Mouse (Mus musculus) midbrain, embryonic 16.5 days (tissue): ENCODE measurements at regions not wholly inside any gene's neighbourhood (a gene's known extent, or its start where the extent isn't known, plus 50 kb on each side); places are given as distances from the start of the nearest gene placed in this dataset.

Experiments
- ATAC-seq: fragments of 200-750 bp; cut with Nextera tagmentation; 2 replicates; pipeline ENCODE4 v1.8.0; 2017; ENCODE audit warnings: moderate TSS enrichment
- H3K27ac ChIP-seq: fragments of 300-500 bp; sonication (generic); 2 replicates; pipeline ENCODE4 v1.5.1; 2014; ENCODE audit warnings: mild to moderate bottlenecking, low read length, mixed read lengths
- H3K27me3 ChIP-seq: fragments of 300-500 bp; sonication (generic); 2 replicates; pipeline ENCODE4 v1.6.1; 2014; ENCODE audit warnings: low read depth, low read length, mixed read lengths; ENCODE audit not compliant: control insufficient read depth, insufficient read depth
- H3K36me3 ChIP-seq: fragments of 300-500 bp; sonication (generic); 2 replicates; pipeline ENCODE4 v1.6.1; 2014; ENCODE audit warnings: mild to moderate bottlenecking, low read length, moderate library complexity, mixed read lengths; ENCODE audit not compliant: control insufficient read depth, insufficient read depth
- H3K4me1 ChIP-seq: fragments of 300-500 bp; sonication (generic); 2 replicates; pipeline ENCODE4 v1.6.1; 2014; ENCODE audit warnings: mild to moderate bottlenecking, low read length, mixed read lengths; ENCODE audit not compliant: control insufficient read depth, insufficient read depth
- H3K4me2 ChIP-seq: fragments of 300-500 bp; sonication (generic); 2 replicates; pipeline ENCODE4 v1.6.1; 2014; ENCODE audit warnings: mild to moderate bottlenecking, low read length, mixed read lengths
- H3K4me3 ChIP-seq: fragments of 300-500 bp; sonication (generic); 2 replicates; pipeline ENCODE4 v1.5.1; 2014; ENCODE audit warnings: low read depth, mild to moderate bottlenecking, low read length, moderate library complexity, mixed read lengths
- H3K9ac ChIP-seq: fragments of 300-500 bp; sonication (generic); 2 replicates; pipeline ENCODE4 v1.6.1; 2014; ENCODE audit warnings: low read depth, low read length, mixed read lengths
- H3K9me3 ChIP-seq: fragments of 300-500 bp; sonication (generic); replicated peaks from 2 replicates; pipeline ENCODE4 v1.6.1; 2014; ENCODE audit warnings: mild to moderate bottlenecking, low read length, mixed read lengths; ENCODE audit not compliant: control insufficient read depth, poor library complexity, severe bottlenecking
- WGBS: fragments of 180-500 bp; shearing (Covaris S2); extraction: QIAGEN DNeasy Blood & Tissue Kit; methylation state at CpG from one replicate; pipeline ENCODE4 v1.1.7; 2014; 5-methylcytosine and 5-hydroxymethylcytosine counted together

- 78% methylated on average over 2 of the region's 2 CpGs for WGBS
- H3K4me3 ChIP-seq: no peak overlapping the region
- ATAC-seq: no peak
- no peak overlapping the region for H3K27ac ChIP-seq
- no peaks in the 10 kb centered on the region for H3K9me3 ChIP-seq
- H3K27me3 ChIP-seq: no peaks in the 10 kb centered on the region
- no peak overlapping the region for H3K4me2 ChIP-seq
- no peak overlapping the region for H3K9ac ChIP-seq
- no peaks in the 10 kb centered on the region for H3K4me1 ChIP-seq
- H3K36me3 ChIP-seq: no peaks in the 10 kb centered on the region
Observed at GRCm38 (mm10) chr16:72152920-72153319, 155.2 kb upstream of the Robo1 start.

- 96% methylated on average over 14 of the region's 14 CpGs for WGBS
- no peak overlapping the region for H3K4me3 ChIP-seq
- no peak for ATAC-seq
- no peaks in the 10 kb centered on the region for H3K4me1 ChIP-seq
- H3K9me3 ChIP-seq: no peaks in the 10 kb centered on the region
- H3K36me3 ChIP-seq: no peaks in the 10 kb centered on the region
- H3K27me3 ChIP-seq: no peaks in the 10 kb centered on the region
- H3K9ac ChIP-seq: no peak overlapping the region
- H3K27ac ChIP-seq: no peak overlapping the region
- no peak overlapping the region for H3K4me2 ChIP-seq
Observed at GRCm38 (mm10) chr16:72157913-72158312, 150.2 kb upstream of the Robo1 start.

DNA sequence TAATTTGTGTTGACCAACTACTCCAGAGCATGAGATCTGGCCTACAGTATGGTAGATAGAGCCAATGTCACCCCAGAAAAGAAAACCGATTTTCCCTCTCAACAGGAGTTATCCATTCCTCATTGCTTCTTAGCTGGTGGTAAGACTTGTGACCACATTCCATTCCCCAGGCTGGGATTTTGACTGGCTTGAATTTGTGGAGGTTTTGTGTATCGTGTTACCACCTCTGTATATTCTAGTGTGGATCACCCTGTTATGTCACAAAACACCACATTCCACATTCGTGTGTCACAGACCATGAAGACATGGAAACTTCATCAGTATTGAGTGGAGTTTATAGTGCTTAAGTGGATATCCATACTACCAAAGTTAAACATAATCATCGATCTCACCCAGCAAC is 148.7 kb upstream of the Robo1 start:
- Histone ChIP-seq H3K4me3 (no peak overlapping the region), H3K9me3 (no peaks in the 10 kb centered on the region), H3K9ac (no peak overlapping the region), H3K4me1 (no peaks in the 10 kb centered on the region), H3K36me3 (no peaks in the 10 kb centered on the region), H3K27ac (no peak overlapping the region), H3K4me2 (no peak overlapping the region), H3K27me3 (no peaks in the 10 kb centered on the region)
- no peak for ATAC-seq
- WGBS: 83% methylated on average over 4 of the region's 4 CpGs

DNA sequence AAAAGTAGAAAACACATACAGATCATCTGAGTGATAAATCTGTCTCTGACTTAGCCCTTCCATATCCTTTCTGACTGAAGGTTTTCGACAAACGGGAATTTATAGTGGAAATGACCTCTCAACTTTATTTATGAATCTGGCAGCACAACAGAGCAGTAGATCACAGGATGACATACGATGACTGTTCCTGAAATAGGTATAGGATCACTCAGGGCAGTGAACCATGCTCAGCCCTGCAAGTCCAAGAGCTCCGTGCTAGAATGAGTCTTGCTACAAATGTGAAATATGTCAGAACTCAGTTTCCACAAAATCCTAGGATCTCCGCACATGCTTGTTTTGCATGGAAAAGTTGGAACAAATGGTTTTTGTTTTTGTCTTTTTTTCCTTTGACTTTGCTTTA is 132.4 kb upstream of the Robo1 start:
- no peaks in the 10 kb centered on the region for H3K36me3 ChIP-seq
- no peak for ATAC-seq

GRCm38 (mm10) chr16:72194320-72194719 is 113.8 kb upstream of the Robo1 start:
- no peak overlapping the region for H3K27ac ChIP-seq
- no peak overlapping the region for H3K4me2 ChIP-seq
- no peak overlapping the region for H3K9ac ChIP-seq
- H3K4me1 ChIP-seq: no peaks in the 10 kb centered on the region
- no peak for ATAC-seq
- H3K4me3 ChIP-seq: no peak overlapping the region
- H3K27me3 ChIP-seq: no peaks in the 10 kb centered on the region
- no peaks in the 10 kb centered on the region for H3K9me3 ChIP-seq
- WGBS: 0% methylated on average over 1 of the region's 1 CpGs
- no peaks in the 10 kb centered on the region for H3K36me3 ChIP-seq

More for the DNA sequence above, 132.4 kb upstream of the Robo1 start:
- H3K9me3 ChIP-seq: no peaks in the 10 kb centered on the region
- H3K4me1 ChIP-seq: no peaks in the 10 kb centered on the region
- no peak overlapping the region for H3K27ac ChIP-seq
- H3K9ac ChIP-seq: no peak overlapping the region
- no peak overlapping the region for H3K4me2 ChIP-seq
- H3K27me3 ChIP-seq: no peaks in the 10 kb centered on the region
- H3K4me3 ChIP-seq: no peak overlapping the region
- 89% methylated on average over 5 of the region's 5 CpGs for whole genome bisulfite sequencing

- H3K36me3 ChIP-seq: no peaks in the 10 kb centered on the region
- peak overlapping the region; percentile 27; the same call in 1 of the 2 replicates for H3K9ac ChIP-seq
- peak; percentile 66; the same call in 1 of the 2 replicates for ATAC-seq
- no peaks in the 10 kb centered on the region for H3K9me3 ChIP-seq
- peak overlapping the region; percentile 67 for H3K27ac ChIP-seq
- 24% methylated on average over 15 of the region's 15 CpGs for WGBS
- H3K4me2 ChIP-seq: peak overlapping the region; percentile 48
- H3K27me3 ChIP-seq: no peaks in the 10 kb centered on the region
- peak overlapping the region; percentile 23 for H3K4me3 ChIP-seq
- peaks cover 4% of the 10 kb centered on the region; the same call in 1 of the 2 replicates for H3K4me1 ChIP-seq
Observed at GRCm38 (mm10) chr16:72215360-72216013, 92.6 kb upstream of the Robo1 start.

GRCm38 (mm10) chr16:72218021-72218420 is 90.1 kb upstream of the Robo1 start:
- no peak overlapping the region for H3K4me3 ChIP-seq
- no peaks in the 10 kb centered on the region for H3K36me3 ChIP-seq
- no peak overlapping the region for H3K27ac ChIP-seq
- no peaks in the 10 kb centered on the region for H3K27me3 ChIP-seq
- 3% methylated on average over 3 of the region's 3 CpGs for WGBS
- ATAC-seq: no peak
- H3K9me3 ChIP-seq: no peaks in the 10 kb centered on the region
- H3K9ac ChIP-seq: no peak overlapping the region
- no peak overlapping the region for H3K4me2 ChIP-seq
- H3K4me1 ChIP-seq: peaks cover 9% of the 10 kb centered on the region

DNA sequence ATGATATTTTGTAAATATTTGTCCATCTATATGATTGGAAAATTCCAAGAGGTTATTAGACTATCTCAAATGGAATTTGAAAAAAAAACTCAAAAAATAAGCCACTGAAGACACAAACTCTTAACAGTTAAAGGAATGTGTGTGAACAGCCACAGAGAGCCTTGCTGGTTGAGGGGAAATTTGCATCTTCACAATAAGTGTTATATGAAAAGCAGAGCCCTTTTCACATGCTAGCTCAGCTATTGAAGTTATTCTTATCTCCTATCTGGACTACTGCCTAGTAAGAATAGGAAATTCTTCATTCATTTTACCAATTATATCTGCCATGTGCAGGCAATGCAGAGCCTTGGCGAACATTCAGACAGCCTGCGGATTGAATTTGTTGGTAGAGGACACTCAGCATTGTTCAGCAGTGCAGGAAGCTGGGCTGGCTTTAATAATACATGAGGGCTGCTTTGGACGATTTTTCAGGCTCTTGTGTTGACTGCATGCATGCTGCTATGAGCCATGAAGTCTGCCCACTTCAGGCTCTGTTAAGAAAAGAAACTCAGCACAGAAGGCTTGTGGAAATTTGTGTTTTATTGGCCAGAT is 86.1 kb upstream of the Robo1 start:
- Histone ChIP-seq H3K9me3 (no peaks in the 10 kb centered on the region), H3K27me3 (no peaks in the 10 kb centered on the region), H3K4me2 (no peak overlapping the region), H3K9ac (no peak overlapping the region), H3K27ac (peak overlapping the region; percentile 50), H3K36me3 (no peaks in the 10 kb centered on the region), H3K4me1 (peaks cover 9% of the 10 kb centered on the region), H3K4me3 (no peak overlapping the region)
- peak; percentile 89 for ATAC-seq
- WGBS: under 1% methylated on average over 3 of the region's 3 CpGs

DNA sequence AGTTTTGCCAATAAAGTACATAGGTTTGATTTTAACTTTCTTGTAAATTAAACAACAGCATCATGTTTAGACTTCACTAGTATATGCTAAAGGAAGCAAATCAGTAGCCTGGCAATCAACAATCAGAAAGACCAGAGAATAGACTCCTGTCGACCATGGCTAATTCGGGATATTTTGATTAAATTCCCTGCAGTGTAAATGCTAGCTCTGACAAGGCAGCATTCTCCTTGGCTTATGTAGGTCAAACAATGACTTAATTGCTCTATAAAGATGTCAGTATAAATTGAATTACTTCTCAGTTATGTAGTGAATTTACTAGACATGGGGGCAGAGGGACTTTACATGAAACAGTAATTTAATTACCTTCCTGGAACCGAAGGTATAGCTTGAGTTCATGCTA is 84.2 kb upstream of the Robo1 start:
- ATAC-seq: no peak
- 34% methylated on average over 3 of the region's 3 CpGs for WGBS

More for the DNA sequence above, 84.2 kb upstream of the Robo1 start:
- H3K4me2 ChIP-seq: no peak overlapping the region
- no peaks in the 10 kb centered on the region for H3K36me3 ChIP-seq
- H3K27me3 ChIP-seq: no peaks in the 10 kb centered on the region
- H3K9me3 ChIP-seq: no peaks in the 10 kb centered on the region
- no peak overlapping the region for H3K27ac ChIP-seq
- peaks cover 6% of the 10 kb centered on the region for H3K4me1 ChIP-seq
- H3K4me3 ChIP-seq: no peak overlapping the region
- H3K9ac ChIP-seq: no peak overlapping the region
